Mouse (Mus musculus) activated CD4-positive, CD25-positive, alpha-beta regulatory T cell, adult 4 months (primary cell): ENCODE measurements around the gene Atp8a1. TPM values are rescaled to one million over a fixed set of nuclear protein-coding genes. Genes with fewer than 3 reads are reported as not detected.

Experiments
- ATAC-seq: one replicate; pipeline ENCODE4 v1.8.0; 2017
- polyA plus RNA-seq, 2 experiments: library from polyadenylated mRNA; unstranded; fragments of 100-300 nt; shearing (Covaris generic); gene quantifications; one replicate each; pipeline ENCODE4 v1.2.1; 2017

Gene Atp8a1
- polyA plus RNA-seq, result 1 to 10 TPM; 7.2 to 9.1 TPM

GRCm38 (mm10) chr5:67847253-67848165 lies at the start of gene Atp8a1:
Gene Atp8a1, minus strand, starts transcription at chr5:67847434.
- peak; percentile 83 for ATAC-seq

- no peak for ATAC-seq
These were observed 37.4 kb upstream of the Atp8a1 start for GRCm38 (mm10) chr5:67884422-67885210.

- ATAC-seq, result no peak
These were observed 36.4 kb upstream of the Atp8a1 start for GRCm38 (mm10) chr5:67883564-67884171.

GRCm38 (mm10) chr5:67871414-67871813 lies 24.2 kb upstream of the Atp8a1 start:
- ATAC-seq, result no peak

GRCm38 (mm10) chr5:67866221-67866620 lies 19.0 kb upstream of the Atp8a1 start:
- no peak for ATAC-seq

- ATAC-seq, result no peak
These were observed 18.4 kb upstream of the Atp8a1 start for GRCm38 (mm10) chr5:67865670-67866069.

- no peak for ATAC-seq
These were observed 17.4 kb upstream of the Atp8a1 start for GRCm38 (mm10) chr5:67864508-67865060.

- ATAC-seq, result no peak
These were observed 16.7 kb upstream of the Atp8a1 start for GRCm38 (mm10) chr5:67863950-67864391.

- ATAC-seq, result no peak
These were observed 7.9 kb upstream of the Atp8a1 start for GRCm38 (mm10) chr5:67854963-67855606.

- ATAC-seq, result no peak
These were observed 5.6 kb upstream of the Atp8a1 start for GRCm38 (mm10) chr5:67852860-67853259.

- no peak for ATAC-seq
These were observed 2.2 kb upstream of the Atp8a1 start for GRCm38 (mm10) chr5:67849411-67849810.

GRCm38 (mm10) chr5:67848511-67849014 lies 1.3 kb upstream of the Atp8a1 start:
- ATAC-seq, result no peak

GRCm38 (mm10) chr5:67846361-67847224 lies 641 bp downstream of the Atp8a1 start:
- ATAC-seq, result peak; percentile 34

GRCm38 (mm10) chr5:67845190-67845691 lies 2.0 kb downstream of the Atp8a1 start:
- no peak for ATAC-seq

GRCm38 (mm10) chr5:67844070-67844469 lies 3.2 kb downstream of the Atp8a1 start:
- no peak for ATAC-seq

GRCm38 (mm10) chr5:67842306-67842705 lies 4.9 kb downstream of the Atp8a1 start:
- no peak for ATAC-seq

GRCm38 (mm10) chr5:67833841-67834240 lies 13.4 kb downstream of the Atp8a1 start:
- no peak for ATAC-seq

GRCm38 (mm10) chr5:67831293-67832147 lies 15.7 kb downstream of the Atp8a1 start:
- ATAC-seq, result peak; percentile 45

GRCm38 (mm10) chr5:67828356-67828755 lies 18.9 kb downstream of the Atp8a1 start:
- ATAC-seq, result no peak

GRCm38 (mm10) chr5:67826935-67827334 lies 20.3 kb downstream of the Atp8a1 start:
- no peak for ATAC-seq
